Mouse (Mus musculus) neural tube, embryonic 11.5 days (tissue): ENCODE data around the gene Msh5. TPM values are rescaled to one million over a fixed set of nuclear protein-coding genes. Genes with fewer than 3 reads are reported as not detected.

Experiments used
- ATAC-seq: fragments of 200-750 bp; cut with Nextera tagmentation; 2 replicates; pipeline ENCODE4 v1.8.0; 2017; ENCODE audit warnings: moderate number of reproducible peaks, mild to moderate bottlenecking, moderate TSS enrichment, moderate library complexity; ENCODE audit not compliant: insufficient read depth, low FRiP score, low TSS enrichment
- DNase-seq: peaks from one replicate; pipeline ENCODE4 v3.0.0-alpha.2; 2015; ENCODE audit warnings: low spot score
- H3K27ac ChIP-seq: fragments of 300-500 bp; sonication (generic); 2 replicates; pipeline ENCODE4 v1.5.1; 2014; ENCODE audit warnings: low read depth, mild to moderate bottlenecking, low read length
- H3K27me3 ChIP-seq: fragments of 300-500 bp; sonication (generic); 2 replicates; pipeline ENCODE4 v1.6.1; 2014; ENCODE audit warnings: mild to moderate bottlenecking, low read length, mixed read lengths; ENCODE audit not compliant: control insufficient read depth, insufficient read depth
- H3K36me3 ChIP-seq: fragments of 300-500 bp; sonication (generic); 2 replicates; pipeline ENCODE4 v1.6.1; 2014; ENCODE audit warnings: mild to moderate bottlenecking, low read length, moderate library complexity, mixed read lengths; ENCODE audit not compliant: control insufficient read depth, insufficient read depth
- H3K4me1 ChIP-seq: fragments of 300-500 bp; sonication (generic); 2 replicates; pipeline ENCODE4 v1.6.1; 2014; ENCODE audit warnings: low read length, mixed read lengths; ENCODE audit not compliant: control insufficient read depth, insufficient read depth
- H3K4me2 ChIP-seq: fragments of 300-500 bp; sonication (generic); 2 replicates; pipeline ENCODE4 v1.6.1; 2014; ENCODE audit warnings: low read depth, mild to moderate bottlenecking, moderate library complexity
- H3K4me3 ChIP-seq: fragments of 300-500 bp; sonication (generic); 2 replicates; pipeline ENCODE4 v1.5.1; 2014; ENCODE audit warnings: low read depth, low read length
- H3K9ac ChIP-seq: fragments of 300-500 bp; sonication (generic); 2 replicates; pipeline ENCODE4 v1.6.1; 2014; ENCODE audit warnings: mild to moderate bottlenecking, low read length
- H3K9me3 ChIP-seq: fragments of 300-500 bp; sonication (generic); 2 replicates; pipeline ENCODE4 v1.6.1; 2016; ENCODE audit warnings: low read length; ENCODE audit not compliant: control insufficient read depth
- WGBS: fragments of 180-500 bp; shearing (Covaris S2); extraction: QIAGEN DNeasy Blood & Tissue Kit; methylation state at CpG from one replicate; pipeline ENCODE4 v1.1.7; 2014; 5-methylcytosine and 5-hydroxymethylcytosine counted together
- polyA plus RNA-seq: library from polyadenylated mRNA; unstranded; fragments of >200 nt; fragmentation: Nextera tagmentation; extraction: Ambion mirVana; gene quantifications from 2 replicates; pipeline ENCODE4 v1.2.1, GENCODE M21; 2014

Gene Msh5
- polyA plus RNA-seq, 1 experiment from 2014 or later = 4.1 TPM

DNA sequence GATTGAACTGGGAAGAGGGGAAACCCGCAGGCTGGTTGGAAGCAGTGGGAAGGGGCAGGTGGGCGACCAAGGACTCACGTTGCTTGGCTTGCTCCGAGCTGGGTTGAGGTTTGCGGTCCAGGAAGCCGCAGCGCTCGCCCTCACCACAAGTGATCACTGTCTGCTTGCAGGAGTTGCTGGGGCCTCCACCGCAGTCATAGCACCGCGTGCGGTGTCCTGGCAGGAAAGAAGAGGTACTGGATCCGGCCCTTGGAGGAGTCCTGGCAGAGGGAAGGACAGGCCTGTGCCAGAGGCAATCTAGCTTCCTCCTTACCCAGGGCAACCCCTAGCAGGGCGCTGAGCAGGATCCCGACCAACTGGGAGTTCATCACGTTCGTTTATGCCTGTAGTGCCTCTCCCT lies 27.6 kb upstream of the Msh5 start:
- Histone ChIP-seq H3K36me3 (no peaks in the 10 kb centered on the region), H3K27me3 (no peaks in the 10 kb centered on the region), H3K9me3 (no peaks in the 10 kb centered on the region), H3K27ac (no peak overlapping the region), H3K4me1 (peaks cover 9% of the 10 kb centered on the region), H3K4me2 (no peak overlapping the region), H3K4me3 (no peak overlapping the region), H3K9ac (no peak overlapping the region)
- ATAC-seq (no peak), DNase-seq (no peak)
- WGBS = 35% methylated on average over 17 of the region's 17 CpGs

- H3K9me3 ChIP-seq = no peaks in the 10 kb centered on the region
- no peak overlapping the region for H3K9ac ChIP-seq
- no peaks in the 10 kb centered on the region for H3K36me3 ChIP-seq
- 81% methylated on average over 9 of the region's 9 CpGs for WGBS
- no peak overlapping the region for H3K4me2 ChIP-seq
- H3K27ac ChIP-seq = no peak overlapping the region
- peaks cover 3% of the 10 kb centered on the region; the same call in 1 of the 2 replicates for H3K27me3 ChIP-seq
- ATAC-seq (no peak), DNase-seq (no peak)
- no peak overlapping the region for H3K4me3 ChIP-seq
- H3K4me1 ChIP-seq = no peaks in the 10 kb centered on the region
Measured at GRCm38 (mm10) chr17:35071454-35071853, 24.9 kb upstream of the Msh5 start.

DNA sequence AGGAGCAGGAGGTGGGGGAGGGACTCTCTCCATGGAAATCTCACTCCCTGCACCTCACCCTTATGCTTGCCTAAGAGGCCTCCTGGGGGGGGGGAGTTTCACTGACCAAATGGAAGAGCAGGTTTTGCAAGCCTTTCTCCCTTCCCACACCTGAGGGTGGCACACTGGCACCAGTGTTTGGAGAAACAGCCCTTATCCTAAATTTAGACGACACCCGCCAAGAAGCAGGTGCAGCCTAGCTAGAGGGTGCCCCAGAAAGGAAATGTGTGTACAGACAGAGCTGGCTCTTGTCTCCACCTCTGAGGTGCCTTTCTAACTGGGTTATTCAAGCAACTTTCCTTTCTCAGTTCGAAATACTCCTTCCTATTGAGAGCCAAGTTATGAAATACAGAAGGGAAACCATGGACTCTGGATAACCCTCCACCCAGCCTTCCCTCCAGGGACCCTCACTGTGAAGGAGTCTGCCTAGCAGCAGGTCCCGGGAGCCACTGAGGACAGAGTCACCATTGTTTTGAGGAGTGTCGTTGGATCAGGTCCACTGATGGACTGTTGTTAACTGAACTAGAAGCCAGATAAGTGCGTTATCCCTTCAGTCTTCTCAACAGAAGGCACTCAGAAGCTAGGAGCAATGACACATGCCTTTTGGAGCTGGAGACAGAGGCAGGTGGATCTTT lies 24.1 kb upstream of the Msh5 start:
- Histone ChIP-seq H3K4me2 (no peak overlapping the region), H3K27ac (no peak overlapping the region), H3K9ac (no peak overlapping the region), H3K27me3 (peaks cover 4% of the 10 kb centered on the region), H3K9me3 (no peaks in the 10 kb centered on the region), H3K4me1 (peaks cover under 1% of the 10 kb centered on the region; the same call in 1 of the 2 replicates), H3K36me3 (no peaks in the 10 kb centered on the region), H3K4me3 (no peak overlapping the region)
- no peak for DNase-seq
- no peak for ATAC-seq
- 60% methylated on average over 6 of the region's 6 CpGs for WGBS

DNA sequence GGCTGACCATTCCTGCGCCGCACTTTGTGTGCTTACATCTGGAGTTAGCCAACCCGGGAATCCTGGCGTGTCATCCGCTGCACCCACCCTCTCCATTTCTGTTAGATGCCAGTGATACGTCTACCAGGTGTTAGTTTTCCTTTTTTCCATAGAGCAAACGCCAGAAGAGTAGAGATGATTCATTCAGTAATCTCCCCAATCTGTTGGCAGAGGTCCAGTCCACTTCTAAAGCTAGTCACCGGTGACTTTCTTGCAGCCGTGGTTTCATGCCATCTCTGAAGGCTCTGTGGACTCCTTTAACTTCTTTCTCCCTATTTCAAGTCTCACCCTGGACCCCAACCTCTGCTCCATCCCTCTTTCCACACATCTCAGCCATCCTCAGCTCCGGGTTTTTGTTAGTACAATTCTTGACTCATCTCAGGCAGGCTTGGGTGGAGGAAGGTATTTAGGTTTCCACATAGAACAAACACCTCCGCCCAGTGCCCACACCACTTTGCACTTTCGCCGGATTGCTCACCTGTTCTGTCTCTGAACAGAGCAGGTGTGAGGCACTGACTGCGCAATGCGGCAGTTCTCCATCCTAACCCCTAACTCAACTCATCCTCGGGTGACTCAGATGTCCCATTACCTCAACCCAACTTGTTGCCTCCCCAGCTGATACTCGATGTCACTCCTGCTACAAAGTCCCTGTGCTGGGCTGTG lies 21.8 kb upstream of the Msh5 start:
- H3K4me3 ChIP-seq = no peak overlapping the region
- peaks cover 20% of the 10 kb centered on the region for H3K27me3 ChIP-seq
- no peak overlapping the region for H3K27ac ChIP-seq
- H3K9me3 ChIP-seq = no peaks in the 10 kb centered on the region
- WGBS = 88% methylated on average over 17 of the region's 17 CpGs
- peaks cover 13% of the 10 kb centered on the region for H3K4me1 ChIP-seq
- DNase-seq = no peak
- H3K4me2 ChIP-seq = no peak overlapping the region
- no peaks in the 10 kb centered on the region for H3K36me3 ChIP-seq
- H3K9ac ChIP-seq = no peak overlapping the region; the same call in 1 of the 2 replicates
- no peak for ATAC-seq

DNA sequence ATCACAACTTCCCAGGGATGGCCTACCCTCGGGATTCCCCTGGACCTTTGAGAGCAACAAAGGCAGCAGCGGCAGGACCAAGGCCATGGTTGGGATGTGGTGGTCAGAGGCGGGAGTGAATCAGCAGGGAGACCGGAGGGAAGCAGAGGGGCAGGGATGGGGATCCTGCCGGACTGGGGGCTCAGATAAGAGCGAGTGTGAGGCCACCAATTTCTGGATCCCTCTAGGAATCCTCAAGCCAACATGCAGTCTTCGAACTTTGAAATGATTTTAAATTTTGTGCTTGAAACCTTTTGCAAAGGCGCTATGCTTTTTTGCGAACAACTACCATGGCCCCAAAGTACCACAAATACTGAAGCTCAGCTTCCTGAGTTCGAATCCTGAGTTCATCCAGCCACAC lies 19.5 kb upstream of the Msh5 start, which contains the start of gene Mpig6b:
Mpig6b (minus strand) TSS at position 101 of the 400 bp plus-strand sequence.
- H3K27ac ChIP-seq = no peak within 1 kb of the TSS
- peak within 1 kb of the TSS; percentile 49 for H3K9ac ChIP-seq
- no peaks in the 10 kb centered on the region for H3K9me3 ChIP-seq
- H3K4me1 ChIP-seq = peaks cover 13% of the 10 kb centered on the region
- H3K27me3 ChIP-seq = peaks cover 20% of the 10 kb centered on the region
- peak within 1 kb of the TSS; percentile 57 for H3K4me2 ChIP-seq
- H3K36me3 ChIP-seq = peaks cover 2% of the 10 kb centered on the region; the same call in 1 of the 2 replicates
- DNase-seq (no peak), ATAC-seq (no peak)
- H3K4me3 ChIP-seq = peak within 1 kb of the TSS; percentile 22
- WGBS = 47% methylated on average over 10 of the region's 10 CpGs

DNA sequence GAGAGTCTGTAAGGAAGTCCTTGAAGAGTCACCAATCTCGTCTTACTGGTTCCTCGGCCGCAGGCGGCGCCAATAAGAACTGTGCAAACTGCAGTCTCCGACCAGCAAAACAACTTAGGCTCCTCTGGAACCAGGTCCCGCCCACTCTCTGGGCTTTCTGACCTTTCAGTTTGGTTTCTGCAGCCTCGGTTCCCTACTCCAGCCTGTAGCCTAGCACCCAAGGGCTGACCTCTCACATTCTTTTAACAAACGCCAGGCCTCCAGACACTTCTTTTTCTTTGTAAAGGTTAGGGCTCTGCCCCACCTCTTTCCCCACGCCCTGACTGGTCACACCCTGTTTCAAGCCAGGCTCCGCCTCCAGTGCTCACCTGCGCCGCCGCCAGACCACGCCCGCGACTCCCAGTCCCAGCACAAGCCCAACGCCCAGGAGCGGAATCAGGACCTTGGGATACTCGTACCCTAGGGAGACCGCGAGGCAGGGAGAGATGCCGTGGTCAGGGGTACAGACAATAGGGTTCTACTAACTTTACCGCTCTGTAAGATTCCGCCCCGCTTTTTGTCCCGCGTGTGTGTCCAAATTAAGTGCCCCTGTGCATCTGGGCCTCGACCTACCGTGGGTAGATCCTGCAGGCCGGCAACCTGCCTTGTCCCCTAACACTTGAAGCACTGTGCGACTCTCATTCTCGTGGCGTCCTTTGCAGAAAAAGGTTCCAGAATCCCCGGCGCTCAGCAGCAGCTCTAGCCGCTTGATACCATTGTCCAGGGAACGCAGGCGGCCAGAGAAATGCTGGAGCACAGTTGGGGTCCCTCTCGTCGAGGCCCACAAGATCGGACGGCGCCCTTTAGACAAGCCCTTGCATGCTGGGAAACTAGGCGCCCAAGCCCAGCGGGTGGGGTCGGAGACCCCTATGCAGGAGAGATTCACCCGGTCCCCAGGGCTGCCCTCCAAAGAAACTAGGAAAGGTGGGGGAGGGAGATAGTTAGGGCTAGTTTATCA lies 18.7 kb upstream of the Msh5 start, which contains the start of gene Ly6g6c:
Ly6g6c (plus strand) TSS at position 438 of the 997 bp plus-strand sequence.
- Histone ChIP-seq H3K4me1 (peaks cover 16% of the 10 kb centered on the region), H3K27me3 (peaks cover 20% of the 10 kb centered on the region), H3K9me3 (no peaks in the 10 kb centered on the region), H3K4me3 (peak within 1 kb of the TSS; percentile 22), H3K27ac (no peak within 1 kb of the TSS), H3K9ac (peak within 1 kb of the TSS; percentile 49), H3K4me2 (peak within 1 kb of the TSS; percentile 57), H3K36me3 (peaks cover 2% of the 10 kb centered on the region; the same call in 1 of the 2 replicates)
- ATAC-seq = no peak
- peak; percentile 49 for DNase-seq
- under 1% methylated on average over 48 of the region's 48 CpGs for WGBS

GRCm38 (mm10) chr17:35064378-35064877 lies 17.9 kb upstream of the Msh5 start:
- Histone ChIP-seq H3K4me2 (peak overlapping the region; percentile 57), H3K4me3 (no peak overlapping the region), H3K9me3 (no peaks in the 10 kb centered on the region), H3K27me3 (peaks cover 20% of the 10 kb centered on the region), H3K36me3 (peaks cover 2% of the 10 kb centered on the region; the same call in 1 of the 2 replicates), H3K4me1 (peaks cover 21% of the 10 kb centered on the region), H3K27ac (no peak overlapping the region), H3K9ac (no peak overlapping the region; the same call in 1 of the 2 replicates)
- no peak for ATAC-seq
- DNase-seq = no peak
- 29% methylated on average over 10 of the region's 10 CpGs for WGBS

- H3K27me3 ChIP-seq = peaks cover 20% of the 10 kb centered on the region
- H3K9ac ChIP-seq = no peak overlapping the region
- H3K4me3 ChIP-seq = no peak overlapping the region
- WGBS = 89% methylated on average over 3 of the region's 3 CpGs
- H3K4me1 ChIP-seq = peaks cover 21% of the 10 kb centered on the region
- DNase-seq = no peak
- no peak overlapping the region for H3K27ac ChIP-seq
- no peak for ATAC-seq
- no peak overlapping the region for H3K4me2 ChIP-seq
- H3K9me3 ChIP-seq = no peaks in the 10 kb centered on the region
- peaks cover 2% of the 10 kb centered on the region; the same call in 1 of the 2 replicates for H3K36me3 ChIP-seq
Measured at GRCm38 (mm10) chr17:35063466-35063865, 16.9 kb upstream of the Msh5 start.
